ENCODE assay signal across 9 mouse cellular contexts in genomic region chr7:19700299-19701068, GRCm38 (mm10). TPM values are rescaled to one million over a fixed set of nuclear protein-coding genes. Genes with fewer than 3 reads are reported as not detected.
A peak's percentile ranks its signal among the peaks of the same experiment; 100 is the strongest.
DNase-seq lines count a peak whose midpoint lies in the region; ATAC-seq and TF ChIP-seq lines count a peak whose summit lies in the region.
"Had no signal": no experiment of that assay in that cellular context is flagged by ENCODE, and none has a peak within 500 bp of the region (broad histone marks: within the 10 kb centered on the region; RNA-seq: fewer than 3 reads in every experiment).

No protein-coding gene starts in this region.

- no peak for ATAC-seq in kidney, embryonic 14.5 days (ENCODE audit: low FRiP score, low TSS enrichment)
- ATAC-seq in limb, embryonic 15.5 days (ENCODE audit: insufficient number of reproducible peaks, low FRiP score, low TSS enrichment, low read depth) = no peak

- no peaks in the 10 kb centered on the region for H3K9me3 ChIP-seq in kidney, embryonic 14.5 days (ENCODE audit: control insufficient read depth, low read length)
- no peaks in the 10 kb centered on the region for H3K9me3 ChIP-seq in E14TG2a.4 (ENCODE audit: low read length)
- no peaks in the 10 kb centered on the region; the same call in 1 of the 2 replicates for H3K9me3 ChIP-seq in limb, embryonic 15.5 days

- DNase-seq in kidney, postnatal 36 days = no peak
- DNase-seq in spleen, postnatal 36 days (ENCODE audit: low spot score in 2 of 2) = no peak
- DNase-seq in cerebellum, adult 18-20 months = no peak
- no peak for DNase-seq in urinary bladder, adult 18-20 months (ENCODE audit: low spot score in 2 of 2)

- H3K4me1 ChIP-seq in kidney, embryonic 14.5 days (ENCODE audit: control insufficient read depth, insufficient read depth, low read length) = peaks cover 8% of the 10 kb centered on the region; the same call in 1 of the 2 replicates
- peaks cover 82% of the 10 kb centered on the region for H3K4me1 ChIP-seq in E14TG2a.4 (replicated peaks; ENCODE audit: low read depth, low read length)
- H3K4me1 ChIP-seq in bone marrow, adult 2 months (ENCODE audit: control insufficient read depth, insufficient read depth, low read length) = peaks cover 7% of the 10 kb centered on the region
- peaks cover 32% of the 10 kb centered on the region for H3K4me1 ChIP-seq in limb, embryonic 15.5 days

- peaks cover 29% of the 10 kb centered on the region for H3K36me3 ChIP-seq in kidney, embryonic 14.5 days (ENCODE audit: control insufficient read depth, insufficient read depth, low read length)
- peaks cover 72% of the 10 kb centered on the region for H3K36me3 ChIP-seq in E14TG2a.4 (ENCODE audit: insufficient read depth, low read length)
- peaks cover 42% of the 10 kb centered on the region for H3K36me3 ChIP-seq in limb, embryonic 15.5 days

- H3K4me2 ChIP-seq in kidney, embryonic 14.5 days (replicated peaks; ENCODE audit: low read depth, low read length) = no peak overlapping the region
- no peak overlapping the region for H3K4me2 ChIP-seq in limb, embryonic 15.5 days

- no peak overlapping the region for H3K4me3 ChIP-seq in kidney, embryonic 14.5 days (ENCODE audit: low read length)
- peak overlapping the region; percentile 86 for H3K4me3 ChIP-seq in E14TG2a.4 (replicated peaks; ENCODE audit: low read length)
- H3K4me3 ChIP-seq in bone marrow, adult 2 months (replicated peaks; ENCODE audit: control insufficient read depth, low read depth, low read length) = no peak overlapping the region
- H3K4me3 ChIP-seq in limb, embryonic 15.5 days = no peak overlapping the region

- no peaks in the 10 kb centered on the region for H3K27me3 ChIP-seq in kidney, embryonic 14.5 days (ENCODE audit: control insufficient read depth, insufficient read depth, low read length)
- H3K27me3 ChIP-seq in E14TG2a.4 (ENCODE audit: insufficient read depth, low read length) = no peaks in the 10 kb centered on the region
- no peaks in the 10 kb centered on the region for H3K27me3 ChIP-seq in limb, embryonic 15.5 days

- no peak for TF ChIP-seq CTCF in E14TG2a.4 (conservative IDR thresholded peaks at IDR 0.05; ENCODE audit: low read length)
- TF ChIP-seq CTCF in bone marrow, adult 2 months (IDR thresholded peaks at IDR 0.05; ENCODE audit: control insufficient read depth, insufficient read depth, low read length) = no peak

- H3K9ac ChIP-seq in kidney, embryonic 14.5 days (ENCODE audit: low read depth, low read length) = peak overlapping the region; percentile 28; the same call in 1 of the 2 replicates
- H3K9ac ChIP-seq in limb, embryonic 15.5 days = no peak overlapping the region

- WGBS in kidney, embryonic 14.5 days = 67% methylated on average over 12 of the region's 12 CpGs
- 58% methylated on average over 12 of the region's 12 CpGs for WGBS in bone marrow, adult 2 months
- 60% methylated on average over 12 of the region's 12 CpGs for WGBS in limb, embryonic 15.5 days

- peak overlapping the region; percentile 30; the same call in 1 of the 2 replicates for H3K27ac ChIP-seq in kidney, embryonic 14.5 days (ENCODE audit: low read depth, low read length)
- peak overlapping the region; percentile 40; the same call in 1 of the 2 replicates for H3K27ac ChIP-seq in bone marrow, adult 2 months (ENCODE audit: control insufficient read depth, insufficient read depth, low read depth, low read length, poor library complexity)
- peak overlapping the region; percentile 58 for H3K27ac ChIP-seq in limb, embryonic 15.5 days

- no peak for TF ChIP-seq POLR2A in bone marrow, adult 2 months (IDR thresholded peaks at IDR 0.05; ENCODE audit: borderline replicate concordance, control insufficient read depth, low read depth, low read length)

RNA-seq across cellular contexts. Expression of gene Apoe, which starts 1.5 kb away (rescaled TPM):
- polyA plus RNA-seq in kidney, embryonic 14.5 days (2014; fragmentation: Nextera tagmentation; extraction: Ambion mirVana) = 175 and 184 TPM in 2 replicates
- 205 and 422 TPM in 2 replicates for polyA plus RNA-seq in bone marrow, adult 2 months (2011; ENCODE audit: insufficient read depth, insufficient read length, low replicate concordance, missing spikeins)
- polyA plus RNA-seq in limb, embryonic 15.5 days (2015; fragmentation: Nextera tagmentation; extraction: Ambion mirVana) = 409 and 468 TPM in 2 replicates

RNA-seq across cellular contexts. Expression of gene Apoc1, which starts 8.0 kb away (rescaled TPM):
- 8.4 and 13.1 TPM in 2 replicates for polyA plus RNA-seq in kidney, embryonic 14.5 days (2014; fragmentation: Nextera tagmentation; extraction: Ambion mirVana)
- 48.3 and 137 TPM in 2 replicates for polyA plus RNA-seq in bone marrow, adult 2 months (2011; ENCODE audit: insufficient read depth, insufficient read length, low replicate concordance, missing spikeins)
- 46.2 and 57.9 TPM in 2 replicates for polyA plus RNA-seq in limb, embryonic 15.5 days (2015; fragmentation: Nextera tagmentation; extraction: Ambion mirVana)

RNA-seq across cellular contexts. Expression of gene Tomm40, which starts 14.8 kb away (rescaled TPM):
- polyA plus RNA-seq in kidney, embryonic 14.5 days (2014; fragmentation: Nextera tagmentation; extraction: Ambion mirVana) = 159 and 177 TPM in 2 replicates
- polyA plus RNA-seq in bone marrow, adult 2 months (2011; ENCODE audit: insufficient read depth, insufficient read length, low replicate concordance, missing spikeins) = 19.2 and 19.3 TPM in 2 replicates
- 129 and 139 TPM in 2 replicates for polyA plus RNA-seq in limb, embryonic 15.5 days (2015; fragmentation: Nextera tagmentation; extraction: Ambion mirVana)

RNA-seq across cellular contexts. Expression of gene Apoc4, which starts 19.2 kb away (rescaled TPM):
- 0.81 TPM in 1 of 2 replicates, not detected in the other for polyA plus RNA-seq in kidney, embryonic 14.5 days (2014; fragmentation: Nextera tagmentation; extraction: Ambion mirVana)
- 3.6 and 18.7 TPM in 2 replicates for polyA plus RNA-seq in bone marrow, adult 2 months (2011; ENCODE audit: insufficient read depth, insufficient read length, low replicate concordance, missing spikeins)
- polyA plus RNA-seq in limb, embryonic 15.5 days (2015; fragmentation: Nextera tagmentation; extraction: Ambion mirVana) = 0.41 TPM in 1 of 2 replicates, not detected in the other
- polyA plus RNA-seq: embryonic facial prominence, embryonic 14.5 days had no signal

RNA-seq across cellular contexts. Expression of gene Gm44805, which starts 19.3 kb away (rescaled TPM):
- not detected in 2 replicates for polyA plus RNA-seq in kidney, embryonic 14.5 days (2014; fragmentation: Nextera tagmentation; extraction: Ambion mirVana)
- polyA plus RNA-seq in bone marrow, adult 2 months (2011; ENCODE audit: insufficient read depth, insufficient read length, low replicate concordance, missing spikeins) = 7.6 TPM in 1 of 2 replicates, not detected in the other
- polyA plus RNA-seq in limb, embryonic 15.5 days (2015; fragmentation: Nextera tagmentation; extraction: Ambion mirVana) = not detected in 2 replicates
- polyA plus RNA-seq: embryonic facial prominence, embryonic 14.5 days had no signal
